Mouse (Mus musculus): ENCODE measurements around the gene Gstm4. TPM values are rescaled to one million over a fixed set of nuclear protein-coding genes. Genes with fewer than 3 reads are reported as not detected.

Gstm4 gene
- 12.6 and 13.5 TPM in 2 replicates for polyA plus RNA-seq (2016; fragmentation: Nextera tagmentation; extraction: Ambion mirVana)

DNA sequence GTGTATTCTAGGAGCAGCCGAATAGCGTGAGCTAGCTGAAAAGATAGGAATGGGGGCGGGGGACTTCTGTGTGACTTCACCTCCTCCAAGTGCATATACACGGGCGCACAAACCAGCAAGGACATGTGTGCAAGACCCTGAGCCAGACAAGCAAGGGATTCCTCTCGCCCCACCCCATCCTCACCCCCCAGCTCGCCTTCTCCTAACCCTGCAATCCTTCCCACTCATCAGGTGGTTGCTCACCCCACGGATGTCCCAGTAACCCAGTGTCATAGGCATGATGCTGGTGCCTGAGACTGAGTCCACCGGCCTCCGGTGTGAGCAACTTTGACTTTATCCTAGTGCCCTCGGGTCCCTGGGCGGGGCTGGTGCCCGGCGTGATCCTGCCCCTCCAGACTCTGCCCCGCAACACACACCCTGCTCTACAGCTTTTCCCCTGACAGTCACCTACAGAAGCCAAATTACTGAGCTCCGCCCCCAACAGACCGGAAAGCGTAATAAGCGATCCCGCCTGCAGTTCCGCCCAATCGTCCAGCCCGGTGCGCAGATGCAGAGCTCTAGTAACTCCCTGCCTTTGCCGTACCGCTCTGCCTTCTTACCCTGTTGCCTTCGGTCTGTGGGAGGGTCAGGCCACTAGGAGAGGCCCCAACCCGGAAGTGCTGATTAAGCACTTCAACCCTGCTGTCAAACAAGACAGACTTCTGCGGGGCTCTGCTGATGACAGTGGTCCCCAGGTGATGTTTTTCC lies at the start of gene Gstm4:
TSS of gene Gstm4 (minus strand) at position 501 of the 747 bp plus-strand sequence.
- H3K27ac ChIP-seq (replicated peaks): peak within 1 kb of the TSS; percentile 54
- H3K4me2 ChIP-seq (replicated peaks): peak within 1 kb of the TSS; percentile 89
- peaks cover 9% of the 10 kb centered on the region for H3K27me3 ChIP-seq
- H3K9me3 ChIP-seq: no peaks in the 10 kb centered on the region
- peak within 1 kb of the TSS; percentile 62 for H3K9ac ChIP-seq (replicated peaks)
- H3K36me3 ChIP-seq: no peaks in the 10 kb centered on the region
- ATAC-seq (ENCODE audit: low FRiP score, low read depth): peak; percentile 92
- 9% methylated on average over 29 of the region's 29 CpGs for WGBS
- H3K4me1 ChIP-seq: peaks cover 5% of the 10 kb centered on the region
- peak within 1 kb of the TSS; percentile 57 for H3K4me3 ChIP-seq

DNA sequence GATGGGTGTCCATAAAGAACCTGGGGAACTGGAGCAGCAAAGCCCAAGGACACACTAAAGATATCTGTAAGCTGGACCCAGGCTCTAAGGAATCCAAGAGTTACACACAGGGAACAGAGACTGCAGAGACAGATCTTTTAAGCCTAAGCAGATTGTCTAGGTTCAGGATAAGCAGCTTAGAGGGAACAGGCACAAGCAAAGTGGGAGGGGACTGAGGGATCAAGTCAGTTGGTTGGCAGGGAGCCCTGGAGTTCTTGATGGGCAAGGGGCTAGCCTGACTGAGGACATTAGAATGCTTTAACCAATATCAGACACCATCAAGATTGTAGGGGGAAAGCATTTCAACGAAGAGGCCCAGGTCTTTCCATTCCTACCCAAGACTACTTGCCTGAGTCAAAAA lies 49.5 kb upstream of the Gstm4 start:
- no peak overlapping the region for H3K27ac ChIP-seq (replicated peaks)
- no peaks in the 10 kb centered on the region for H3K27me3 ChIP-seq
- WGBS: 64% methylated on average over 1 of the region's 1 CpGs
- H3K36me3 ChIP-seq: no peaks in the 10 kb centered on the region
- ATAC-seq (ENCODE audit: low FRiP score, low read depth): no peak
- H3K9ac ChIP-seq (replicated peaks): no peak overlapping the region
- H3K9me3 ChIP-seq: no peaks in the 10 kb centered on the region
- H3K4me2 ChIP-seq (replicated peaks): no peak overlapping the region
- H3K4me1 ChIP-seq: peaks cover 8% of the 10 kb centered on the region; the same call in 1 of the 2 replicates
- H3K4me3 ChIP-seq: no peak overlapping the region

DNA sequence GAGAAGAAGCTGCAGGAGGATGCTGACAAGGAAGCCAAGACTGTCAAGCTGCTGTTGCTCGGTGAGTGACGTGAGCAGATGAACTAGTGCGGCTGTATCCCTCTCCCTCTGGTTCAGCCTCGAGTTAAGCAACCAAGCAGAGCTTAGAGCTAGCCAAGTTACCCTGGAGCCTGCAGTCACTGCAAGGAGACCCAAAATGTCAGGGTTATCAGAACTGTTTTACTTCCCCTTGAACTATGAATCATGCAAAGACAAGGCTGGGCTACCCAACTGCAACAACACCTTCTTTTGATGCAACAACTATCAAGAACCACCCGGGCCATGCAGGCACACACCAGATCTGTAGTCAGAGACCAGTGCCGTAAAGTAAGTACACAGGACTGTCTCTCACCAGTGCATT lies 48.6 kb upstream of the Gstm4 start:
- Histone ChIP-seq H3K9ac (replicated peaks) (no peak overlapping the region), H3K36me3 (no peaks in the 10 kb centered on the region), H3K4me1 (peaks cover 10% of the 10 kb centered on the region; the same call in 1 of the 2 replicates), H3K4me3 (no peak overlapping the region), H3K27ac (replicated peaks) (no peak overlapping the region), H3K9me3 (no peaks in the 10 kb centered on the region), H3K4me2 (replicated peaks) (no peak overlapping the region), H3K27me3 (no peaks in the 10 kb centered on the region)
- 45% methylated on average over 6 of the region's 6 CpGs for WGBS
- ATAC-seq (ENCODE audit: low FRiP score, low read depth): no peak

DNA sequence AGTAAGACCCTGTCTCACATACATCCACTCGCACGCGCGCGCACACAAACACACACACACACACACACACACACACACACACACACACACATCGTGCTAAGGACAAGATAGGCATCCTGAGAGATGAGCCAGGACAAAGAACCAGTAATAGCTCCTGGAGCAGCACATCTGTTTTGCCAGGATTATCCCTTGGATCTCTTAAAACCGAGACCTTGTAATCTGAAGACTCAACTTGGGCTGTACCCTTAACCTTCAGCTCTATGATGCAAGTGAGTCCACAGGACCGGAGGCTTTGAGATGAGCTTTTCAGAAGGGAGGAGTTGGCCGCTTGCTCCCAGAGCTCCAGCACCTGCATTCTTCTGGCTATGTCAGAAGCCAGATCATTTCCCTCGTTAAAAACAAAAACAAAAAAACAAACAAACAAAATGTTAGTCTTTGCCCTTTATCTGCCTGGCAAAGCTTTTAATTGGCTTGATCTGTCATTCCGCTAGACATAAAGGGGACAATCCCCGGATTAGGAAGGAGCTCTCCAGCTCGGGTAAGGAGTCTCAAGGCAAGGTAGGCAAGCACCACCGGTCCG lies 47.9 kb upstream of the Gstm4 start, which contains the start of gene Gnat2:
TSS of gene Gnat2 (plus strand) at position 254 of the 580 bp plus-strand sequence.
- Histone ChIP-seq H3K9ac (replicated peaks) (no peak within 1 kb of the TSS), H3K9me3 (no peaks in the 10 kb centered on the region), H3K4me1 (peaks cover 10% of the 10 kb centered on the region; the same call in 1 of the 2 replicates), H3K36me3 (no peaks in the 10 kb centered on the region), H3K4me2 (replicated peaks) (no peak within 1 kb of the TSS), H3K4me3 (no peak within 1 kb of the TSS), H3K27me3 (no peaks in the 10 kb centered on the region), H3K27ac (replicated peaks) (no peak within 1 kb of the TSS)
- ATAC-seq (ENCODE audit: low FRiP score, low read depth): no peak
- WGBS: 60% methylated on average over 15 of the region's 15 CpGs

DNA sequence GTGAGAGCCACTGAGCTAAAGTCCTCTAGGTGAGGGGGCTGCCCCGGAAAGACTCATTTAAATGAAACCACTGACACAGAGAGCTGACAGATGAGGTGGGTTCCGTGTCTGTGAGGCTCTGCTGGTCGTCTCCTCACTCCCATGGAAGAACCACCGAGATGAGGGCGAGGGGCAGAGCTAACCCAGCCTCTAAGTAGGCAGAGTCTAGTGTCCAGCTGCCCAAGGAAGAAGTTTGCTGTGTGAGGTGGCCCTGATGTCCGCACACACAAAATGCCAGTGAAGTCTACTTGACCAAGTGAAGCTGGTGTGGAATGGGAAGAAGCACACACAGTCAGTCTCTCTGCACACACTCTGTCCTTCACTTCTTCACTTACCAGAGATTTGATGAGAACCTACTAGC lies 47.3 kb upstream of the Gstm4 start:
- Histone ChIP-seq H3K27ac (replicated peaks) (no peak overlapping the region), H3K36me3 (no peaks in the 10 kb centered on the region), H3K9me3 (no peaks in the 10 kb centered on the region), H3K4me2 (replicated peaks) (no peak overlapping the region), H3K27me3 (no peaks in the 10 kb centered on the region), H3K9ac (replicated peaks) (no peak overlapping the region), H3K4me3 (no peak overlapping the region), H3K4me1 (peaks cover 10% of the 10 kb centered on the region; the same call in 1 of the 2 replicates)
- 81% methylated on average over 6 of the region's 6 CpGs for WGBS
- no peak for ATAC-seq (ENCODE audit: low FRiP score, low read depth)

DNA sequence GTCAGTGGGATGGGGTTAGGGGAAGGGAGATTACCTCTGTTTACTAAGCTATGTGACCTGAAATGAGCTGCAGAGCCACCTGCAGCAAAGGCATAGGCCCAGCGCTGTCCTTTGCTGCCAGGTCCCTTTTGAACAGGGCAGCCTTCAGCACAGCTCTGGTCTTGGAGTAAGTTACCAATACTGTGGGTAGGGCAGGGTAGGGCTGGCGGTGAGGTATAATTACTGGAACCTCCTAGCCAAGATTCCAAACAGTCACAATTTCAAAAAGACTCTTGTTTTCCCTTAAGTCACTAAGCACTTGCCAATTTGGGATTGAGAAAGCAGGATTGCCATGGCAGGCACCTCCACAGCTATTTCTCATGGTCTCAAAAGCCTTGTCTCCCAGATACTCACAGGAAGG lies 45.9 kb upstream of the Gstm4 start:
- peaks cover 23% of the 10 kb centered on the region for H3K4me1 ChIP-seq
- WGBS: 82% methylated on average over 2 of the region's 2 CpGs
- ATAC-seq (ENCODE audit: low FRiP score, low read depth): no peak

DNA sequence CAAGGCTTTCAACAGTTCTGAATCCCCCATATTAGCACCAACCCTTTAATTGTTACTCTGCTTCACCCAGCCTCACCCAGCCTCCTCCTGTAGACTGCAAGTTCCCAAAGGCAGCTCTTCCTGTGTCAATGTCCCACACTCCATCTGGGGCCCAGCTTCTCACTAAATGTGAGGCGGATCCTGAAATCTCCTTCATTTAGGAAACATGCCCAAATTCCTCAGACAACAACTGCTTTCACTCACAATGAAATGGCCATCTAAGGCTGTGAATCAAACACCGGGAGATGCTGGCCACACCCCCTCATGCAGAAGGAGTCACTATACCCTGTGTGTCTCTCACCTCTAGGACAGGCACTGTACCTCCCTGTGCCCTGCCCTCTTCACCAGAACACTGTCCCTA lies 45.2 kb upstream of the Gstm4 start:
- no peaks in the 10 kb centered on the region for H3K9me3 ChIP-seq
- H3K4me3 ChIP-seq: no peak overlapping the region
- H3K4me2 ChIP-seq (replicated peaks): no peak overlapping the region
- no peaks in the 10 kb centered on the region for H3K27me3 ChIP-seq
- H3K4me1 ChIP-seq: peaks cover 29% of the 10 kb centered on the region
- H3K27ac ChIP-seq (replicated peaks): no peak overlapping the region
- no peak for ATAC-seq (ENCODE audit: low FRiP score, low read depth)
- 50% methylated on average over 2 of the region's 2 CpGs for WGBS
- H3K9ac ChIP-seq (replicated peaks): no peak overlapping the region
- H3K36me3 ChIP-seq: no peaks in the 10 kb centered on the region

More for the DNA sequence above, 45.9 kb upstream of the Gstm4 start:
- Histone ChIP-seq H3K27ac (replicated peaks) (no peak overlapping the region), H3K4me3 (no peak overlapping the region), H3K9ac (replicated peaks) (no peak overlapping the region), H3K27me3 (no peaks in the 10 kb centered on the region), H3K9me3 (no peaks in the 10 kb centered on the region), H3K36me3 (no peaks in the 10 kb centered on the region), H3K4me2 (replicated peaks) (no peak overlapping the region)

DNA sequence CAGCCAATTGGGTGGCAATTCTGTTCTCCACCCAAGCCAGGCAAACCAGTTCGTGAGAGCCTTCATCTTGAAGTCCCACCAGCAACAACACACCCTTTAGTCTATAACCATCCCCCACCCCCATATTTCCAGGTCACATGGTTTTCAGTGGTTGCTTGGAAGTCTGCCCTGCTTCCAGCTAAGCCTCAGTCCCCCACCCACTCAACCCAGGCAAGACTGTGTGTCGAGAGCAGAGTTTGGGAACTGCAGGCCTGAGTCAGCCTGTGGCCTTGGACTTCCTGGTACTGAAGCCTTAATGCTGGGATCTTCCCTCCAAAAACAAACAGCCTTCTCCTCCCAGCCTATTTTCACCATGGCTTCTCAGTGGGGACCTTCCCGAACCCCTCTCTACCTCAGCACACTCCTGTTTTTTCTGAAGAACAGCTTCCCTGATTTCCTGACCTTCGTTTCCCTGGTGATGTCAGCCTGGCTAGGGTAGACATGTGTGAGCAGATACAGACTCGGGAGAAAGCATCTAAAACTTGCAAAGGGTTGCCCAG lies 44.2 kb upstream of the Gstm4 start:
- Histone ChIP-seq H3K9ac (replicated peaks) (no peak overlapping the region), H3K27ac (replicated peaks) (no peak overlapping the region), H3K9me3 (no peaks in the 10 kb centered on the region), H3K4me3 (no peak overlapping the region), H3K36me3 (no peaks in the 10 kb centered on the region), H3K4me1 (peaks cover 37% of the 10 kb centered on the region), H3K4me2 (replicated peaks) (no peak overlapping the region), H3K27me3 (no peaks in the 10 kb centered on the region)
- WGBS: 36% methylated on average over 5 of the region's 5 CpGs
- no peak for ATAC-seq (ENCODE audit: low FRiP score, low read depth)

DNA sequence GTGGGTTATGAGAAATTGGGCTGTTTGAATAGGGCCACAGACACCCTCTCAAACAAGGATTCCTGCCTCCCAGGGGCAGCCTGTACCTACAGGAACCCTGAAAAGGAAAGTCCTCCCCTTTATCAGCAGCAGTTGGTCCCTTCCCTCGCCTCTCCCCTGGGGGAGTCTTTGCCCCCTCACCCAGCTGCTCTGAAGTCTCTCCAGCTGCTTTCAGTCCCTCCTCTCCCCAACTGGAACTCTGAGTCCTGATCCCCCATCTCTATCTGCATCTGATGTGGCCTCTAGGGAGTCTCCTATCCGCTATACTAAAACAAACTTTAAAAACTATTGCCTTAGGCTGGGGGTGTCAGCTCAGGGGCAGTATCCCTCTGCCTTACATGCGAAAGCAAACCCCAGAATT lies 42.6 kb upstream of the Gstm4 start:
- H3K27me3 ChIP-seq: no peaks in the 10 kb centered on the region
- no peaks in the 10 kb centered on the region for H3K9me3 ChIP-seq
- 90% methylated on average over 3 of the region's 3 CpGs for WGBS
- H3K4me3 ChIP-seq: no peak overlapping the region
- H3K9ac ChIP-seq (replicated peaks): no peak overlapping the region
- peak overlapping the region; percentile 99; the same call in 1 of the 2 replicates for H3K4me2 ChIP-seq (replicated peaks)
- H3K27ac ChIP-seq (replicated peaks): no peak overlapping the region
- H3K36me3 ChIP-seq: no peaks in the 10 kb centered on the region
- peaks cover 45% of the 10 kb centered on the region for H3K4me1 ChIP-seq
- ATAC-seq (ENCODE audit: low FRiP score, low read depth): no peak

DNA sequence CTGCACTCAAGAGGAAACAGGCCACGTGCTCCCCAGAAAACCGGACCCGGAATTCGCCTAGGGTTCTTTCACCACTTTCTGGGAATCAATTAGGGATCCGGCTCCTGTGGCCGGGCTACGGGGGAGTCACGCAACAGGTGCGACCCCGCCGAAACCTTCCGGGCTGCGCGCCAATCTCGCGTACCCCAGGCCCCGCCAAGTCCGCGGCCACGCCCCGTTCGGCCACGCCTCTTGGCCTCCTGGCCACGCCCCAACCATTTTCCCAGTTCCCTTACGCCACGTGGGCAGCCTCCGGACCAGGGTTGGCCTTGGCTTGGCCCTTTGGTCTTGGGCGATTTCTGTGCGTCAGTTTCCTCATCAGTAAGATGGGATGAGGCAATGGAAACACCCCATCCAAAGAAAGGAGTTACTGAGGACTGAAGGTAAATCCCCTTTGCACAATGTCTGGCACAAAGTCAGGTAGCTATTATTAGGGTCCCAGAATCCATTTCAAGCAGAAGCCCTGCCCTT lies 41.8 kb upstream of the Gstm4 start, which contains the start of gene Ampd2:
TSS of gene Ampd2 (minus strand) at position 182 of the 510 bp plus-strand sequence.
- H3K4me2 ChIP-seq (replicated peaks): peak within 1 kb of the TSS; percentile 99
- peak; percentile 27; the same call in 1 of the 2 replicates for ATAC-seq (ENCODE audit: low FRiP score, low read depth)
- H3K36me3 ChIP-seq: no peaks in the 10 kb centered on the region
- H3K27me3 ChIP-seq: no peaks in the 10 kb centered on the region
- under 1% methylated on average over 29 of the region's 29 CpGs for WGBS
- H3K27ac ChIP-seq (replicated peaks): peak within 1 kb of the TSS; percentile 81
- H3K9me3 ChIP-seq: no peaks in the 10 kb centered on the region
- H3K4me1 ChIP-seq: peaks cover 53% of the 10 kb centered on the region
- H3K9ac ChIP-seq (replicated peaks): peak within 1 kb of the TSS; percentile 63
- H3K4me3 ChIP-seq: peak within 1 kb of the TSS; percentile 58

DNA sequence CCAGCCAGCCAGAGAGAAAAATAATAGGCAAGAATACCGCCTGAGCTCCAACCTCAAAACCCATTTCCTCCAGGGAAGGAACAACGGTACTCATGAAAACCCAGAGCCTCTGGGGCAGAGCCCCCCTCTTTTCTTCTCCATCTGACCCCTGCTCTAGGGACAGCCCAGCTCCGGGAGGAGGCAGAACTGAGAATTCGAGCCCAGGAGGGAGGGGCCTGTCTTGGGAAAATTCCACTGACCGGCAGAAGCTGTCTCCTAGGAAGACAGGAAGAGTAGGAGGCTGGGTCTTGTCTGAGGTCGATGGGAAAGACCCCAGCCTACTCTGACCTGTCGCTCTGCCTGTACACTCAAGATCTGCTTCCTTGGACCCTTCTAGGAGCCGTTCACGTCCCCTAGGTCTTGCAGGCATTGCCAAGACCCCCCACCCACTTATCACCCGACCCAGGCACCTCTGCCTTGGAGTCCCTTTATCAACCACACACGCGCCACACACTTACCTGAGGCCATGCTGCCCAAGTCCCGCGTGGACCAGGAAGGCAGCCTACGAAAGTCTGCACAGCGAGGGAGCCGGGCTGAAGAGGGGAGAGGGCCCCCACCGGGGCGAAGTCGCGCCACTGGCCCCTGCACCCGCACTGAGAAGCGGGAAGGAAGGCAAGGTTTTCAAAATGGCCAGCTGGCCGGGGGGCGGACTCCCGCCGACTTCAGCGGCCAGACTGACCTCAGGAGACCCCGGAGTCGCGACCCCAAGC lies 41.2 kb upstream of the Gstm4 start:
- Histone ChIP-seq H3K36me3 (no peaks in the 10 kb centered on the region), H3K4me2 (replicated peaks) (peak overlapping the region; percentile 99)

More for the DNA sequence above, 41.2 kb upstream of the Gstm4 start:
- H3K9me3 ChIP-seq: no peaks in the 10 kb centered on the region
- peak overlapping the region; percentile 58 for H3K4me3 ChIP-seq
- peak overlapping the region; percentile 63 for H3K9ac ChIP-seq (replicated peaks)
- peaks cover 54% of the 10 kb centered on the region for H3K4me1 ChIP-seq
- ATAC-seq (ENCODE audit: low FRiP score, low read depth): peak; percentile 60
- H3K27ac ChIP-seq (replicated peaks): peak overlapping the region; percentile 81
- H3K27me3 ChIP-seq: no peaks in the 10 kb centered on the region
- 0% methylated on average over 31 of the region's 31 CpGs for WGBS

Measured in midbrain, embryonic 12.5 days (tissue).